In genomic region chr16:44457858-44458257, GRCm38 (mm10) we compare ENCODE assay signal across 23 mouse cellular contexts.
A peak's percentile ranks its signal among the peaks of the same experiment; 100 is the strongest.
DNase-seq lines count a peak whose midpoint lies in the region; ATAC-seq lines count a peak whose summit lies in the region.
"Had no signal": no experiment of that assay in that cellular context is flagged by ENCODE, and none has a peak within 500 bp of the region (broad histone marks: within the 10 kb centered on the region; RNA-seq: fewer than 3 reads in every experiment).

No protein-coding gene starts in this region.

- DNase-seq in 416B (ENCODE audit: low read depth): peak; percentile 79
- no peak for DNase-seq in cerebellum, postnatal 36 days
- no peak for DNase-seq in layer of hippocampus, adult 9-10 months (ENCODE audit: low spot score)
- no peak for DNase-seq in embryo, embryonic 10.5 days (ENCODE audit: low spot score)
- no peak for DNase-seq in kidney, postnatal 14 days
- DNase-seq: adrenal gland, adult 8-10 months; adrenal gland, postnatal 14 days; adrenal gland, postnatal 36 days; B cell, adult 2 months; cerebellum, adult 11-12 months; cerebellum, adult 2 months; cerebellum, adult 9-10 months; cerebellum, postnatal 10 days; cerebellum, postnatal 25 days; embryo, embryonic 11 days had no signal

- ATAC-seq in common myeloid progenitor, adult 5-6 weeks (replicated peaks; ENCODE audit: low read depth, poor library complexity, severe bottlenecking): peak; percentile 86
- ATAC-seq in hematopoietic stem cell, adult 5-6 weeks (replicated peaks in 1 of 2; ENCODE audit: insufficient read depth in 1 of 2, low FRiP score in 2 of 2, low TSS enrichment in 1 of 2, low read depth in 1 of 2, poor library complexity in 2 of 2, severe bottlenecking in 2 of 2): peak; percentile 7 to 36; a peak in 2 of 4 replicates
- peak; percentile 90 for ATAC-seq in megakaryocyte progenitor cell, adult 5-6 weeks (replicated peaks; ENCODE audit: poor library complexity)
- ATAC-seq: activated CD4-positive, CD25-positive, alpha-beta regulatory T cell, adult 4 months; CD4-positive, CD25-positive, alpha-beta regulatory T cell, adult 4 months; forebrain, embryonic 13.5 days; forebrain, embryonic 15.5 days; Patski had no signal

Comparison
In these comparisons a context has a peak if more than half of its experiments do, and no peak if none do; other contexts are left out.
1. ATAC-seq: peak in every context shown above with its lines; median percentile 90 in megakaryocyte progenitor cell, adult 5-6 weeks; 86 in common myeloid progenitor, adult 5-6 weeks; 22 in hematopoietic stem cell, adult 5-6 weeks.